Mouse (Mus musculus): ENCODE data around the gene Myo5a. TPM values are rescaled to one million over a fixed set of nuclear protein-coding genes. Genes with fewer than 3 reads are reported as not detected.

Gene Myo5a
- polyA plus RNA-seq, 3 experiments from 2014 or later, result 9.3 to 11.4 (median 11.0) TPM

DNA sequence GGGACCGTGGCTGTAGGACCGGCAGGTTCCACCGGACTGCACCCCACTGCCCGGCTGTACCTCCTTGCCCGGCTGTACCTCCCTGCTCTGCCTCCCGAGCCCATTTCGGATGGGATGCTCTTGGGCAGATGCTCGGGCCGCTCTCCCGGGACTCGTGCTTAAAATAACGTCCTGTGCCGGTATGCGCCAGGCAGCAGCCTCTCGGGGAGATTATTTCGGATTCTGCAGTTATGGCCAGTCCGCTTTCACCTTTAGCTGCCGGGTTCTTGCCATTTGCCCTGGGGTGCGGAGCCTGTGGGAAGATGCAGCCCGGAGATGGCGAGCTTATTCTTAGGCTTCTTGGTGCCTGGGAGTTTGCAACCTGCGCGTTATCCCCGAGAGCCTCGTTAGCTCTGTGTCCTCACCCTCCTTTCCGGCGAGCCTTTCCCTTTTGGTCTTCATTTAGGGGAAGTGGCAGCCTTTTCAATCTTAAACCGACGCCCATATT is 934 bp downstream of the Myo5a start:
- ATAC-seq, result peak; percentile 30

- no peak for ATAC-seq
These were observed 1.5 kb downstream of the Myo5a start for GRCm38 (mm10) chr9:75072361-75072760.

GRCm38 (mm10) chr9:75077191-75077590 is 6.4 kb downstream of the Myo5a start:
- no peak for ATAC-seq

- ATAC-seq, result no peak
These were observed 14.5 kb downstream of the Myo5a start for GRCm38 (mm10) chr9:75085242-75085824.

GRCm38 (mm10) chr9:75087823-75088222 is 17.0 kb downstream of the Myo5a start:
- ATAC-seq, result no peak

DNA sequence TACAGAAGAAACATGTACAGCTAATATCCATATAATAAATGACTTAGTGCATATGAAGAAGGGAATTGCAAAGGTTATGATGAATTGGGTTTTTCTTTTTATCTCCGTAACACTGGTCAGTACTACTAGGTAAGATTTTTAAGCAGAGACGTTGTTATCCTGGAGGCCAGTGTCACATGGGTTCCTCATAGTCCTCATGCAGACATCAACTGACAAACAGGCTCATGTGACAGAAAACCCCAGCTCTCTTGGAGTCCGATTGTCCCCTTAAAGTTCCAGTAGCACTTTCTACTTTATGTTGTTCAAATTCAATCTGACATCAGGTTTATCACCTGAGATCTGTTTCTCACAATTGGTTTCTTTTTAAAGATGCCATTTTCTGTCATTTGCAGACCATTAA is 18.5 kb downstream of the Myo5a start:
- ATAC-seq, result no peak

GRCm38 (mm10) chr9:75092134-75092533 is 21.3 kb downstream of the Myo5a start:
- ATAC-seq, result no peak

- ATAC-seq, result no peak
These were observed 23.9 kb downstream of the Myo5a start for GRCm38 (mm10) chr9:75094762-75095161.

DNA sequence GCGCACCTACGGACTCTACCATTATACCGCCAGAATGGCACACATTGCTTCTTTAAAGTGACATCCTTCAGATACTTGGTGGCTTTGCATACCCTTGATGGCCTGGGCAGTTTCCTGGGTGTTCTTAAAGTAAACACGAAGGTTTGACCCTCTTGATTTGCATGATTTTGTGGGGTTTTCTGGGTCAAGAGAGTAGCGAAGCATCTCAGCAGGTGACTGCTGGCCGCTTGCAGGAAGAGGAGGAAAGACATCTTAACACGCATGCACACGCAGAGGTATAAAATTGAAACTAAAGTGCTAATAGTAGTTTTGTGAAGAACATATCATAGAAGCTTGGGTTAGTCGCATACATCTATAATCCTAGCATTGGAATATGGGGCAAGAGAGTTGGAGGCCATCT is 28.1 kb downstream of the Myo5a start:
- no peak for ATAC-seq

DNA sequence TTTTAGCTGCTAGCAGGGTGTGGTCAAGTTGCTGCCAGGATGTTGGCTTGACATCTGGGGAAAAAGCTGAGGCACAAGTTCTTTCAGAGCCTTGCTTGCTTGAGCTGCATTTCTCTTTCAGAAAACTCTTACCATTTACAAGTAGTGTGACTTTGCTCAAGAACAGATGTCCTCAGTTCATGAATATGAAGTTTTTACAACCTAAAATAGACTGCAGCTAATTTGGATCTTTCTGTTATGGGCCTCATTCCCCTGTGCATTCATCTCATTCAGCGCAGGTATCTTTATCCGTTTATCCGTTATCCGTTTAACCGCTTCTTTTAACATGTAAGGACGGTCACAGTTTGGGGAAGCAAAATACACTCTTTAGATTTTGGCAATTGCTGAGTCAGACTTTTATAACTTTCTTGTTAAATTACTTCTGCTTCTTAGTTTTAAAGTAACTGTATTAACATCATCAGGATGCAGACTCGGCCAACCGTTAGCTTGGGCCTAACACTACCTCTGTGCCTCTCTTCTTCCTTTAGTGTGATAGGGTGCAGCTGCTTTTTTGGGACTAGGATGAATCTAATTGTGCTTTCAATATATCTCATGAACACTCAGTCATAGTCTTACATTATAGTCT is 29.5 kb downstream of the Myo5a start:
- ATAC-seq, result no peak

DNA sequence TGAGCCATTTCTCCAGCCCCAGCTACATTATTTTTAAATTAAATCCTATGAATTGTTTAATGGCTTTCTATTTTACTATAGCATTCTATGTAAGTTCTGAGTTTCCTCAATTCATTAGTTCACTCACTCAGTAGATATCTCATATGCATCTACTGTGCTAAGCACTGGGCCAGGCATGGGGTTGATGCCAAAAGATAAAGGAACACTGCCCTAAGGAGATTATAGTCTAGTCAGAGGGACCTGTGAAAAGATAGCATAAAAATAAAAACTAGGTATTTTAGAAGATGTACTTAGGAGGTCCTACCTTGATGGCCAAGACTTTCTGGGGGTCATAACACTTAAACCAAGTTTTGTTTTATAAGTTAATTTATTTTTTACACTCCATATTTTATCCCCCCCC is 31.3 kb downstream of the Myo5a start:
- no peak for ATAC-seq

DNA sequence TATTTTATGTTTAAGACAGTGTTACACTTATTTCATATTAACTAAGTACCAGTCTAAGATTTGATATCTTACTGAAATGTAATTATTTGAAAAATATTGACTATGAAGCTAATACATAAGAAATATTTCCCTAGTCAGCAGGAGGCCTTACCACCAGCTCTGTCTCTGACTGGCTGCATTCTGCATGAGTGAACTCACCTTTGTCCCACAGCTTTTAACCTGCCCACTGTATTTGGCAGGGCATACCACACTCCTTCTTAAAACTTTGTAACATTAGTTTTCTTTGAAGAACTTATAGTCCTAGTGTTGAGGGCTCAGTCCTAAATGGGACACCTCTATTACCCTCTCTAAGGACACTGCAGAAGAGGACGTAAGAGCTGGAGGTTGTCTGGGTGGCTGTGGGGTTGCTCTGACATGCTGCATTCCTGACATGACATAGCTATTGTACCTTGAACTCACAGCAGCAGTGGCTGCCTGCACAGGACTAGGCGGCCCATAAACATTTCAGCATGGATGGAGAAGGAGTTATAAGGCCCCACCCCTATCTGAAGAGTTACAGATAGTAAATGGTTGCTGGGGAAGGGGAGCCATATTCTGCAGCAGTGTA is 45.9 kb downstream of the Myo5a start:
- ATAC-seq, result no peak

- ATAC-seq, result no peak
These were observed 50.3 kb downstream of the Myo5a start for GRCm38 (mm10) chr9:75121126-75121525.

- no peak for ATAC-seq
These were observed 53.4 kb downstream of the Myo5a start for GRCm38 (mm10) chr9:75124201-75124721.

DNA sequence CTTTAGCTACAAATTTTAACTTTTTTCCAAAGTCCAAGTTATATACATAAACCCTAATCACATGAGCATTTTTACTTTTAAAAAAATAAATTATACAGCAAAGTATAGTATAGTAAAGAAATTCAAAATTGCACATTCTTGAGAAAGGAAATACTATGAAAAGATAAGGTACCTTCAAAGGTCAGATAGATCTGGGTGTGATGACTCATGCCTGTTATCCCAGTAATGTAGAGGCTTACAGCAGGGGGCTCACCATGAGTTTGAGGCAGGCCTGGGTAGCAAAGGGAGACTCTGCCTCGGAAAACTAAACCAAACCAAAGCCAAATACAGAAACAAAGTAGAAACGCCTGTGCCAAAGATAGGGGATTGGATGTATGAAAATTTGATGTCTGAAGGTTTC is 59.7 kb downstream of the Myo5a start:
- ATAC-seq, result no peak

- no peak for ATAC-seq
These were observed 76.1 kb downstream of the Myo5a start for GRCm38 (mm10) chr9:75146911-75147310.

- no peak for ATAC-seq
These were observed 89.7 kb downstream of the Myo5a start for GRCm38 (mm10) chr9:75160525-75160924.

GRCm38 (mm10) chr9:75163650-75164049 is 92.8 kb downstream of the Myo5a start:
- ATAC-seq, result no peak

DNA sequence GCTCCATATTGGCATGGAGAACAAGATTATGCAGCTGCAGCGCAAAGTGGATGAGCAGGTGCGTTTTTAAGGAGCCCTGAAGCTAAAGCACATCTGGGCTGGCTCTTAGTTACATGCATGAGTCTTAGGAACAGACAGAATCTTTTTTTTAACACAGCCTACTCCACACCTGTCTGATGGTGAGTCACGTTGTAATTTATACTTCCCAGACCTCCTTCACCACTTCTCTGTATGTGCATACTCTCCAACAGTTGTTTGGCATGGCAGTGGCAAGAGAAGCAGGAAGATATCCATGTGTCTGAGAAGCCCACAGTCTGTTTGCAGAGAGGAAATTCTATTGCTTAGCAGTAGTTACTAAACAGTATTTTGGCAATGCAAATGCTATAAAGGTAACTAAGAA is 100.9 kb downstream of the Myo5a start:
- ATAC-seq, result no peak

DNA sequence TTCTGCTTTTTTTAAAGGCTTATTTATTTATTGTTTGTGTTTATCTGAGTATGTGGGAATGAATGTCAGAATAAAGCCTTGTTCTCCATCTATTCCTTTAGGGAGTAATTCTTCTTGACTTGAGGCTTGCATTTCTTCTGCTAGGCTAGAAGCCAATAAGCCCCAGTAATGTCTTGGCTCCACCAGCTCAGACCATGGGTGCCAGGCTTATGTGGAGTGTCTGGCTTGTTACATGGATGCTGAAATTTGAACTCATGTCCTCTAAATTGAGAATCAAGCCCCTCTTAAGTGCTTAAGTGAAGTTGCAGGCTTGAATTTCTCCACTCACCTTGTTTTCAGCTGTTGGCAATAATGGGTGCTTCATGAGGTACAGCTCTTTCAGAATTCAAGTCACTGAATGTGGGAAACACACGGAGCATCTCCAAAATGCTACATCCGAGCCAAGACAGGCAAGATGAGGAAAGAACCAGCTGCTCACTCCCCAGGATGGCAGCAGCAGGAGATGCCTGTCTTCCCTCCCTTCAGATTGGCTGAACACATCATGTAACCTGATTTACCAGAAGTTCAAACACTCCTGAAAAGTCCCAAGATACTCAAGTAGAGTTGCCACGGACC is 116.9 kb downstream of the Myo5a start:
- no peak for ATAC-seq

GRCm38 (mm10) chr9:75193858-75194257 is 123.0 kb downstream of the Myo5a start:
- ATAC-seq, result no peak

- ATAC-seq, result no peak
These were observed 125.5 kb downstream of the Myo5a start for GRCm38 (mm10) chr9:75196335-75196734.

- no peak for ATAC-seq
These were observed 126.5 kb downstream of the Myo5a start for GRCm38 (mm10) chr9:75197297-75197696.

DNA sequence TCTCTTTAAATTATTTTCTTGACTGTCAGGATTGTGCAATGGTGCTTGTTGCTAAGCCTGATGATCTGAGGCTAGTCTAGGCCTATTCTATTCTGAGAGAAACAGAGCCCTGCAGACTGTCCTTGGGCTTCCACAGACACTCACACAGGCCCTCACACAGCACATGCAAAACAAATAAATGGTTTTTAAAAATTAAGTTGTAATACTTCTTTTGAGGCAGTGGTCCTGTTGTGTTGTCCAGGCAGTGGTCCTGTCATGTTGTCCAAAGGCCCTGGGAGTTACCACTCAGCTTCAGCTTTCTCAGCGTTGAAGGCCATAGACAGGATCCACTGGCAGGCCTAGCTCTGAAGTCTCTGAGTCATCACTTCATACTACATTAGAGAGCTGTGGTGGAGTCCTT is 130.7 kb downstream of the Myo5a start:
- ATAC-seq, result no peak
